Mouse (Mus musculus) thymus, adult 2 months (tissue): ENCODE data around the gene Naip6.
"Not testable (repeated sequence)": the region's sequence is repeated elsewhere in the genome, so short reads cannot be mapped to it uniquely, and the experiment has no call there.

Experiments used
- CTCF ChIP-seq: fragments of 200-500 bp; IDR thresholded peaks from 2 replicates; pipeline ENCODE4 v1.5.1; 2012; ENCODE audit warnings: mild to moderate bottlenecking, control low read depth, low read length, moderate library complexity, borderline replicate concordance; ENCODE audit not compliant: control insufficient read depth, poor library complexity, insufficient read depth; ENCODE audit errors: extremely low read depth
- POLR2A ChIP-seq: fragments of 200-500 bp; IDR thresholded peaks from 2 replicates; pipeline ENCODE4 v1.6.1; 2012; ENCODE audit warnings: mild to moderate bottlenecking, low read length, control low read depth, moderate library complexity; ENCODE audit not compliant: control insufficient read depth, poor library complexity, insufficient read depth; ENCODE audit errors: extremely low read depth

DNA sequence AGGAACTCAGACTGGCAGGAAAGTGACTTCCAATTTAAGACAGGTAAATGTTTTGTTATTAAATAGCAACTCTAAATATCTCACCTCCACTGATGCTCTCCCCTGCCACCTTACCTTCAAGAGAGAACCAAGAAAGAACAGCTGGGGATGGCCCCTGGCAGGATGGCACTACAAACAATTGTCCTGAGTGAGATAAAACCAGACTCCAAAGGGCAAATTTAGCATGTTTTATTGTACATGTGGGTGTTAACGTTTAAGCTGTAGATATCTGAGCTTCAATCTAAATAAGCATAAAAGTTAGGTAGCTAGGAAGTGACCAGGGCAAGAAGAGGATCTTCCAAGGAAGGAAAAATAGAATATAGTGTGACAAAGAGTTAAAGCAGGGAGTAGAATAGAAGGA is 11.4 kb upstream of the Naip6 start:
- not testable (repeated sequence) for TF ChIP-seq POLR2A, CTCF
